Comparison of ENCODE assay signal across 9 mouse cellular contexts in the genomic region with DNA sequence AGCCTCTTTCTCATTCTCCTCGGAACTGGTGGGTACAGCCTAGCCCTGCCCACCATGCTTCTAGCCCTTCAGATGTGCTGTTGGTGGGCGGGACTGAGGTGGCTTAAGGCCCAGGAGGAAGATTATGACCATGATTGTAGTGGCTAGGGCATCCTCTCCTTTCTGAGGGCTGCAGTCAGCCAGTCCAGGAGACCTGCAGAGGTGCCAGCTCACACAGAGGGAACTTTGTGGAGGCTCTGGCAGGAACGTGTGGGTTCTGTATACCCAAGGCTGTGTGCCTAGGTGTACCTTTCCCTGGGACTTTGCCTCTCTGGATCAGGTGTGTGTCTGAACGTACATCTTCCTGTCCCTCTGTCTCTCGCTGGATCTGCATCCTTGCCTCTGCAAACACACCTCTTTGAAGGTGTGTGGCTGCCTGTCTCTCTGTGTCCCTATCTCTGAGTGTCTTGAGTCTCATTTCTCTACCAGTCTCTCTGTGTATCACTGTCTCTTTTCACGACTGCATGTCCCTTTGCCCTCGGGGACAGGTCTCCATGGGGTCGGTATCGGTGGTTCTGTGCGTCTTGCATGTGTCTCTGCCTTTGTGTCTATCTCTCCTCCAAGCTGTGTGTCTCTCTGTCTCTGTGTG. TPM values are rescaled to one million over a fixed set of nuclear protein-coding genes. Genes with fewer than 3 reads are reported as not detected.
A peak's percentile ranks its signal among the peaks of the same experiment; 100 is the strongest.
DNase-seq lines count a peak whose midpoint lies in the region; ATAC-seq and TF ChIP-seq lines count a peak whose summit lies in the region.
"Had no signal": no experiment of that assay in that cellular context is flagged by ENCODE, and none has a peak within 500 bp of the region (broad histone marks: within the 10 kb centered on the region; RNA-seq: fewer than 3 reads in every experiment).

No protein-coding gene starts in this region.

- no peak for TF ChIP-seq CTCF in left cerebral cortex, adult 2 months (IDR thresholded peaks at IDR 0.05)
- TF ChIP-seq CTCF in bone marrow macrophage, adult 2 months (IDR thresholded peaks at IDR 0.05; ENCODE audit: low read depth, low read length): no peak

- H3K4me2 ChIP-seq in limb, embryonic 15.5 days: peak overlapping the region; percentile 86

- H3K4me3 ChIP-seq in left cerebral cortex, adult 2 months: peak overlapping the region; percentile 74
- H3K4me3 ChIP-seq in bone marrow macrophage, adult 2 months (ENCODE audit: insufficient read depth, low read length): peak overlapping the region; percentile 57
- peak overlapping the region; percentile 81 for H3K4me3 ChIP-seq in forebrain, embryonic 10.5 days
- peak overlapping the region; percentile 59 for H3K4me3 ChIP-seq in limb, embryonic 15.5 days

- no peak for ATAC-seq in limb, embryonic 15.5 days (ENCODE audit: insufficient number of reproducible peaks, low FRiP score, low TSS enrichment, low read depth)
- no peak for ATAC-seq in monocyte, adult 5-6 weeks (replicated peaks; ENCODE audit: insufficient number of reproducible peaks, low FRiP score, low TSS enrichment, poor library complexity, severe bottlenecking)

- no peak for TF ChIP-seq POLR2A in bone marrow macrophage, adult 2 months (IDR thresholded peaks at IDR 0.05; ENCODE audit: borderline replicate concordance, low read depth, low read length)

- peaks cover 40% of the 10 kb centered on the region for H3K27me3 ChIP-seq in forebrain, embryonic 10.5 days (ENCODE audit: poor library complexity, severe bottlenecking)
- peaks cover 28% of the 10 kb centered on the region for H3K27me3 ChIP-seq in limb, embryonic 15.5 days

- peak overlapping the region; percentile 73 for H3K9ac ChIP-seq in limb, embryonic 15.5 days

- no peak for DNase-seq in left cerebral cortex, adult 2 months (ENCODE audit: extremely low spot score in 1 of 2, low spot score in 2 of 2)
- DNase-seq in left cerebral cortex, adult 11 months (ENCODE audit: low spot score): no peak
- no peak for DNase-seq in forebrain, embryonic 10.5 days (ENCODE audit: extremely low spot score, low spot score)
- DNase-seq in adrenal gland, postnatal 4 days (ENCODE audit: low spot score in 2 of 2): no peak
- no peak for DNase-seq in layer of hippocampus, adult 11-12 months (ENCODE audit: low spot score)

- WGBS in forebrain, embryonic 10.5 days: 11% methylated on average over 10 of the region's 10 CpGs
- 14% methylated on average over 10 of the region's 10 CpGs for WGBS in limb, embryonic 15.5 days

- H3K27ac ChIP-seq in left cerebral cortex, adult 2 months: peak overlapping the region; percentile 83
- no peak overlapping the region for H3K27ac ChIP-seq in bone marrow macrophage, adult 2 months (ENCODE audit: insufficient read depth, low read depth, low read length)
- H3K27ac ChIP-seq in forebrain, embryonic 10.5 days: peak overlapping the region; percentile 96
- H3K27ac ChIP-seq in limb, embryonic 15.5 days: no peak overlapping the region

- H3K9me3 ChIP-seq in forebrain, embryonic 10.5 days: no peaks in the 10 kb centered on the region
- no peaks in the 10 kb centered on the region for H3K9me3 ChIP-seq in limb, embryonic 15.5 days

- peaks cover 11% of the 10 kb centered on the region for H3K4me1 ChIP-seq in bone marrow macrophage, adult 2 months (ENCODE audit: control insufficient read depth, insufficient read depth, low read length)
- peaks cover 60% of the 10 kb centered on the region for H3K4me1 ChIP-seq in forebrain, embryonic 10.5 days
- peaks cover 31% of the 10 kb centered on the region for H3K4me1 ChIP-seq in limb, embryonic 15.5 days

- peaks cover 19% of the 10 kb centered on the region for H3K36me3 ChIP-seq in forebrain, embryonic 10.5 days (replicated peaks)
- no peaks in the 10 kb centered on the region for H3K36me3 ChIP-seq in limb, embryonic 15.5 days

- intact Hi-C loops in left cerebral cortex, adult 2 months (cut with DNase I): no loop called here

RNA-seq across cellular contexts. Expression of a gene that starts 0.8 kb away (rescaled TPM):
- total RNA-seq in left cerebral cortex, adult 2 months (2021): 10 to 100 TPM; 58.0 to 63.3 TPM
- 1.0 and 1.5 TPM in 2 replicates for polyA plus RNA-seq in bone marrow macrophage, adult 2 months (2012; ENCODE audit: insufficient read depth, insufficient read length, missing spikeins)
- polyA plus RNA-seq in forebrain, embryonic 10.5 days (2016; fragmentation: Nextera tagmentation; extraction: Ambion mirVana): 19.7 and 21.3 TPM in 2 replicates
- 8.7 and 9.5 TPM in 2 replicates for polyA plus RNA-seq in limb, embryonic 15.5 days (2015; fragmentation: Nextera tagmentation; extraction: Ambion mirVana)
- total RNA-seq in adrenal gland, postnatal 4 days (2021): 1 to 10 TPM; 8.9 to 9.1 TPM
- total RNA-seq in monocyte, adult 5-6 weeks (2017): 0.49 to 0.75 TPM in 2 of 3 replicates, not detected in the other
- total RNA-seq: common myeloid progenitor, adult 5-6 weeks had no signal

RNA-seq across cellular contexts. Expression of a gene that starts 57.6 kb away (rescaled TPM):
- total RNA-seq in left cerebral cortex, adult 2 months (2021): 100 to 1,000 TPM; 120 to 127 TPM
- polyA plus RNA-seq in bone marrow macrophage, adult 2 months (2012; ENCODE audit: insufficient read depth, insufficient read length, missing spikeins): not detected in 2 replicates
- 19.4 and 21.9 TPM in 2 replicates for polyA plus RNA-seq in forebrain, embryonic 10.5 days (2016; fragmentation: Nextera tagmentation; extraction: Ambion mirVana)
- 7.1 and 9.0 TPM in 2 replicates for polyA plus RNA-seq in limb, embryonic 15.5 days (2015; fragmentation: Nextera tagmentation; extraction: Ambion mirVana)
- total RNA-seq in adrenal gland, postnatal 4 days (2021): 10 to 100 TPM; 46.1 to 52.3 TPM
- total RNA-seq in monocyte, adult 5-6 weeks (2017): not detected in 3 replicates
- total RNA-seq: common myeloid progenitor, adult 5-6 weeks had no signal

Comparison
In these comparisons a context has a peak if more than half of its experiments do, and no peak if none do; other contexts are left out.
1. H3K27ac ChIP-seq: peak in left cerebral cortex, adult 2 months (single experiment) and forebrain, embryonic 10.5 days (single experiment); none in bone marrow macrophage, adult 2 months (single experiment) and limb, embryonic 15.5 days (single experiment).
2. RNA of a gene that starts 57.6 kb away (total RNA-seq): 120 to 127 TPM in left cerebral cortex, adult 2 months and 46.1 to 52.3 TPM in adrenal gland, postnatal 4 days; not detected in monocyte, adult 5-6 weeks; every median in the first group is over 10 times any median in the second.
3. Peak in every context shown above with its lines, with median percentiles within 50 percentile points of each other: H3K4me3 ChIP-seq.